Mouse (Mus musculus) midbrain, embryonic 11.5 days (tissue): ENCODE measurements around the gene Slc38a9. TPM values are rescaled to one million over a fixed set of nuclear protein-coding genes. Genes with fewer than 3 reads are reported as not detected.

Source experiments
- ATAC-seq: fragments of 200-750 bp; cut with Nextera tagmentation; 2 replicates; pipeline ENCODE4 v1.8.0; 2017; ENCODE audit warnings: moderate TSS enrichment, moderate library complexity; ENCODE audit not compliant: low FRiP score
- DNase-seq: peaks from one replicate; pipeline ENCODE4 v3.0.0; 2015; ENCODE audit warnings: low spot score; ENCODE audit errors: missing footprints
- H3K27ac ChIP-seq: fragments of 300-500 bp; sonication (generic); 2 replicates; pipeline ENCODE4 v1.5.1; 2014; ENCODE audit warnings: low read depth, low read length
- H3K27me3 ChIP-seq: fragments of 300-500 bp; sonication (generic); 2 replicates; pipeline ENCODE4 v1.6.1; 2014; ENCODE audit warnings: mild to moderate bottlenecking, low read length, moderate library complexity, mixed read lengths; ENCODE audit not compliant: control insufficient read depth, insufficient read depth
- H3K36me3 ChIP-seq: fragments of 300-500 bp; sonication (generic); 2 replicates; pipeline ENCODE4 v1.6.1; 2014; ENCODE audit warnings: mild to moderate bottlenecking, low read length, moderate library complexity, mixed read lengths; ENCODE audit not compliant: control insufficient read depth, insufficient read depth
- H3K4me1 ChIP-seq: fragments of 300-500 bp; sonication (generic); 2 replicates; pipeline ENCODE4 v1.6.1; 2014; ENCODE audit warnings: low read length; ENCODE audit not compliant: control insufficient read depth, insufficient read depth
- H3K4me2 ChIP-seq: fragments of 300-500 bp; sonication (generic); 2 replicates; pipeline ENCODE4 v1.6.1; 2014; ENCODE audit warnings: mild to moderate bottlenecking, moderate library complexity
- H3K4me3 ChIP-seq: fragments of 300-500 bp; sonication (generic); 2 replicates; pipeline ENCODE4 v1.5.1; 2014; ENCODE audit warnings: low read depth, low read length
- H3K9ac ChIP-seq: fragments of 300-500 bp; sonication (generic); 2 replicates; pipeline ENCODE4 v1.6.1; 2014; ENCODE audit warnings: low read length
- H3K9me3 ChIP-seq: fragments of 300-500 bp; sonication (generic); 2 replicates; pipeline ENCODE4 v1.6.1; 2016; ENCODE audit warnings: low read length; ENCODE audit not compliant: control insufficient read depth
- WGBS: fragments of 180-500 bp; shearing (Covaris S2); extraction: QIAGEN DNeasy Blood & Tissue Kit; methylation state at CpG from one replicate; pipeline ENCODE4 v1.1.7; 2014; 5-methylcytosine and 5-hydroxymethylcytosine counted together
- polyA plus RNA-seq: library from polyadenylated mRNA; unstranded; fragments of >200 nt; fragmentation: Nextera tagmentation; extraction: Ambion mirVana; gene quantifications from 2 replicates; pipeline ENCODE4 v1.2.1, GENCODE M21; 2014

The Slc38a9 gene
- polyA plus RNA-seq, 1 experiment from 2014 or later, result 20.2 TPM

- WGBS, result 81% methylated on average over 6 of the region's 6 CpGs
- Histone ChIP-seq H3K4me2 (no peak overlapping the region), H3K9me3 (no peaks in the 10 kb centered on the region)
These were observed 87.4 kb downstream of the Slc38a9 start for GRCm38 (mm10) chr13:112747808-112748430.

GRCm38 (mm10) chr13:112748808-112749510, 88.4 kb downstream of the Slc38a9 start:
- Histone ChIP-seq H3K36me3 (no peaks in the 10 kb centered on the region), H3K27me3 (no peaks in the 10 kb centered on the region), H3K27ac (no peak overlapping the region), H3K9me3 (no peaks in the 10 kb centered on the region), H3K4me2 (no peak overlapping the region), H3K4me1 (peaks cover 5% of the 10 kb centered on the region), H3K9ac (no peak overlapping the region), H3K4me3 (no peak overlapping the region)
- 88% methylated on average over 11 of the region's 11 CpGs for WGBS
- ATAC-seq, result no peak
- DNase-seq, result no peak

More at GRCm38 (mm10) chr13:112747808-112748430, 87.4 kb downstream of the Slc38a9 start:
- DNase-seq (no peak), ATAC-seq (no peak)
- H3K27me3 ChIP-seq, result no peaks in the 10 kb centered on the region
- no peak overlapping the region for H3K9ac ChIP-seq
- peaks cover 5% of the 10 kb centered on the region for H3K4me1 ChIP-seq
- no peak overlapping the region for H3K4me3 ChIP-seq
- no peak overlapping the region for H3K27ac ChIP-seq
- no peaks in the 10 kb centered on the region for H3K36me3 ChIP-seq

DNA sequence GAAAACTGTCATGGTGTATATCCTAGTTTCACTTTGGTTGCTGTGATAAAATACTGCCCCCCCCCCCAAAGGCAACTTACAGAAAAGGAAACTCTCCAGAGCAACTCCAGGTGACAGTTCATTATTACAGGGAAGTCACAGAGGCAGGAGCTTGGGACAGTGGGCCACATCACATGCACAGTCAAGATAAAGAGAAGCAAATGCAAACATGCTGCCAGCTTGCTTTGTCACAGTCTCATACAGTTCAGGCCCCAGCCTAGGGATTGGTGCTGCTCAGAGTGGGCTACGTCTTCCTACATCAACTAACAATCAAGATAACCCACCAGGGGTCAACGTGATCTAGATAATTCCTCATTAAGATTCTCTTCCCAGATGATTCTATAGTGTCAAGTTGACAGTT, 89.3 kb downstream of the Slc38a9 start:
- H3K4me3 ChIP-seq, result no peak overlapping the region
- DNase-seq (no peak), ATAC-seq (no peak)
- H3K27ac ChIP-seq, result no peak overlapping the region
- no peaks in the 10 kb centered on the region for H3K36me3 ChIP-seq
- no peak overlapping the region for H3K4me2 ChIP-seq
- H3K9ac ChIP-seq, result no peak overlapping the region
- no peaks in the 10 kb centered on the region for H3K27me3 ChIP-seq
- 81% methylated on average over 2 of the region's 2 CpGs for WGBS
- peaks cover 5% of the 10 kb centered on the region for H3K4me1 ChIP-seq
- no peaks in the 10 kb centered on the region for H3K9me3 ChIP-seq

DNA sequence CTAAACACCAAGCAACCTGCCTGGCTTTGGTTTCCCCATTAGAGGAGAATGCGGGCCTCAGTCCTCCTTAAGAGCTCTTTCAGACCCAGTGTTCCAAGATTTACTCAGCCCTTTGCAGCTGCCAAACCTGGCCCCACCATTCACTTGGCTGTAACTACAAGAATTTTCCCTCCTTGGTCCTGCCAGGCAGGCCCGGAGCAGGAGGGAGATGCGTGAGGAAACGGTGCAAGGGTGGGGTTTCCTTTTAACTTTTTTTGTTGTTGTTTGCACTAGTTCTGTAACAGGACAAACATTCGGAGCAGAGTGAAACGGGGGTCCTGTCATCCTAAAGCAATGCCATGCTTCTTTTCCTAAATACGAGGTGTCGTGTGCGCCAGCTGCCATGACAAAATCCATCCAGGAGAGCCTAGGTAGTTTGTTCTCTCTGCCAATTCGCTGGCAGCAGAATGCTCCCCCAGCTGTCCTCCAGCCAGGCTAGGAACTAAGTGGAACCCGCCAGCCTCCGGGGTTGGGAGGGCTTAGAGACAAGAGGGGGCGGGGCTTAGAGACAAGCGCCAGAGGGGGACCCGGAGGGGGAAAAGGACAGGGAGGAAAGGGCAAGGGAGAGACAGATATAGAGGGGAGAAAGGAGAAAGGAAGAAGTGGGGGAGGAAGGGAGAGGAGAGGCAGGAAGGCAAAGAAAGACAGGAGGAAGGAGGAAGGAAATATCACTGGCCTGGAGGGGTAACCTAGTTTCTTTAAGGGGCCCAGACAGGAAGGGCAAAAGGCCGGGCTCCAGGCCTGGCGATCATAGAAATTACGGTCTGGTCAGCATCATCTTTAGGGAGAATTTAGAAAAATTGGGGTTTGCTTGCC, 91.1 kb downstream of the Slc38a9 start:
- Histone ChIP-seq H3K4me1 (peaks cover 7% of the 10 kb centered on the region), H3K4me3 (no peak overlapping the region), H3K36me3 (no peaks in the 10 kb centered on the region), H3K27me3 (no peaks in the 10 kb centered on the region), H3K9ac (no peak overlapping the region; the same call in 1 of the 2 replicates), H3K4me2 (no peak overlapping the region), H3K9me3 (no peaks in the 10 kb centered on the region), H3K27ac (no peak overlapping the region)
- WGBS, result 39% methylated on average over 18 of the region's 18 CpGs
- DNase-seq (peak; percentile 90), ATAC-seq (peak; percentile 80)

DNA sequence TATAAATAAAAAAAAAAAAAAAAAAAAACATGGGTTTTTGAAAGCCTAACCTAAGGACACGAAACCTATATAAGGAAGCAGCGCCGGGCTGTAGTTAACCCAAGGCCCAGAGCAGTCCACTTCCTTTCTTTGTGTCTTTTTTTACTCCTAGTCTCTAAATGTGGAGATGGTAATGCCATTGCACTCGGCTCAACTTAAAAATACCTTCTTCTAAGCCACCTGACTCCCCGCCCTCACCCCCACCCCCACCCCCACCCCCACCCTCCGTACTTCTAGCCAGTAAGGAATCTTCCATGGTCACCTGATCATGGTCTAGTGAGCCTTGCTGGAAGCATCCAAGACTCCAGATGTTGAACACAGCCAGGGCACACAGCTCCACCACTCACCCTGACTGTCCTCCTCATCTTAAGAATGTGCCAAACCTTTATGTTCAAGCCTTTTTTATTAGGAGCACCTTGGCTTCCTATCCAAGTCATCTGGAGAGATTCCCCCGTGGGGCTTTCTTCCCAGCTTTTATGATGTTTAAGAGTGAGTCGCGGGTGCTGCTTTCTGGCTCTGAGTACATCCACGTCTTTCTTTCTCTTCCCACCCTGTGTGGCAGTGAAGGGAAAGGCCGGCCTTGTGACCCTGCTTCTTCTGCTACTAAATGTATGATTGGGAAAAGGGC, 91.9 kb downstream of the Slc38a9 start:
- Histone ChIP-seq H3K36me3 (no peaks in the 10 kb centered on the region), H3K4me2 (no peak overlapping the region), H3K9ac (no peak overlapping the region), H3K9me3 (no peaks in the 10 kb centered on the region), H3K4me1 (peaks cover 7% of the 10 kb centered on the region), H3K27me3 (no peaks in the 10 kb centered on the region), H3K27ac (no peak overlapping the region), H3K4me3 (no peak overlapping the region)
- ATAC-seq (no peak), DNase-seq (no peak)
- 83% methylated on average over 11 of the region's 11 CpGs for WGBS

GRCm38 (mm10) chr13:112753522-112753921, 93.0 kb downstream of the Slc38a9 start:
- Histone ChIP-seq H3K9ac (no peak overlapping the region), H3K27ac (no peak overlapping the region), H3K27me3 (no peaks in the 10 kb centered on the region), H3K4me2 (no peak overlapping the region), H3K4me3 (no peak overlapping the region), H3K36me3 (no peaks in the 10 kb centered on the region), H3K9me3 (no peaks in the 10 kb centered on the region), H3K4me1 (peaks cover 7% of the 10 kb centered on the region)
- DNase-seq (no peak), ATAC-seq (no peak)
- 84% methylated on average over 9 of the region's 9 CpGs for WGBS

DNA sequence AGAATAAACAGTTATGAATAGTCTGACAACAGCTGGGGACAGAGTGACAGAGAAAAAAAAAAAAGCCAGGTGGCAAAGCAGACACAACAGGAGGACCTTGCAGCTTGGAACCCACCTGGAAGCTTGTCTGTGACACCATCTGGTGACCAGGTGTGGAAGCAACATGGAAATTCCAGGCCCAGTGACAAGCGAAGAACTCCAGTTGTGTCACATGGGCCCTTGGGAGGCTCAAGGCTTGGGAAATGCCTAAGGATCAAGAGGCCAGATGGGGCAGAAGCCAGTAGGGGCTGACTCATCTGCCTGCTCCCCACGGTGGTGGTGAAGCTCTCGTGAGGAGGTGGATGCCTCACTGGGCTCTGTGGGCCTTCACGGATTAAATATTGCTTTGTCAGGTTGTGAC, 94.3 kb downstream of the Slc38a9 start:
- Histone ChIP-seq H3K27ac (no peak overlapping the region), H3K36me3 (no peaks in the 10 kb centered on the region)
- DNase-seq, result no peak

GRCm38 (mm10) chr13:112755507-112756010, 95.0 kb downstream of the Slc38a9 start:
- H3K4me1 ChIP-seq, result peaks cover 7% of the 10 kb centered on the region
- no peaks in the 10 kb centered on the region for H3K9me3 ChIP-seq
- H3K36me3 ChIP-seq, result no peaks in the 10 kb centered on the region
- DNase-seq, result no peak
- no peak overlapping the region for H3K4me2 ChIP-seq
- no peaks in the 10 kb centered on the region for H3K27me3 ChIP-seq
- H3K27ac ChIP-seq, result no peak overlapping the region
- 63% methylated on average over 11 of the region's 11 CpGs for WGBS
- no peak overlapping the region for H3K4me3 ChIP-seq
- H3K9ac ChIP-seq, result no peak overlapping the region
- ATAC-seq, result peak; percentile 45

More for the DNA sequence above, 94.3 kb downstream of the Slc38a9 start:
- H3K9ac ChIP-seq, result no peak overlapping the region
- H3K4me3 ChIP-seq, result no peak overlapping the region
- H3K4me2 ChIP-seq, result no peak overlapping the region
- H3K27me3 ChIP-seq, result no peaks in the 10 kb centered on the region
- WGBS, result 62% methylated on average over 4 of the region's 4 CpGs
- H3K4me1 ChIP-seq, result peaks cover 7% of the 10 kb centered on the region
- no peak for ATAC-seq
- H3K9me3 ChIP-seq, result no peaks in the 10 kb centered on the region
